Comparison of ENCODE assay signal across 21 mouse cellular contexts in genomic region chr11:103662546-103662945, GRCm38 (mm10). TPM values are rescaled to one million over a fixed set of nuclear protein-coding genes. Genes with fewer than 3 reads are reported as not detected.
DNase-seq lines count a peak whose midpoint lies in the region; TF ChIP-seq lines count a peak whose summit lies in the region.
"Had no signal": no experiment of that assay in that cellular context is flagged by ENCODE, and none has a peak within 500 bp of the region (broad histone marks: within the 10 kb centered on the region; RNA-seq: fewer than 3 reads in every experiment).

No protein-coding gene starts in this region.

- DNase-seq in layer of hippocampus, adult 11-12 months (ENCODE audit: low spot score): peak; percentile 70
- no peak for DNase-seq in layer of hippocampus, adult 9-10 months (ENCODE audit: low spot score)
- DNase-seq in layer of hippocampus, adult 2 months (ENCODE audit: low spot score in 2 of 2): peak; percentile 62 to 84
- DNase-seq in left cerebral cortex, postnatal 14 days (ENCODE audit: low spot score in 2 of 2): peak; percentile 85 to 91
- DNase-seq in right cerebral cortex, postnatal 25 days: peak; percentile 80
- DNase-seq in cerebellum, postnatal 10 days: no peak
- DNase-seq in cerebellum, adult 11-12 months: no peak
- DNase-seq in adrenal gland, postnatal 14 days: no peak
- DNase-seq: adrenal gland, adult 2 months; heart, postnatal 14 days; kidney, adult 2 months; kidney, postnatal 14 days; lung, embryonic 14.5 days; midbrain, embryonic 14.5 days had no signal

- TF ChIP-seq CTCF in layer of hippocampus, adult 2 months (conservative IDR thresholded peaks at IDR 0.05): no peak

- no peak overlapping the region for H3K4me3 ChIP-seq in layer of hippocampus, adult 2 months
- H3K4me3 ChIP-seq: embryonic facial prominence, embryonic 13.5 days; hindbrain, embryonic 15.5 days; liver, embryonic 12.5 days had no signal

- intact Hi-C loops in left cerebral cortex, postnatal 14 days (cut with DNase I): no loop called here

- H3K27ac ChIP-seq in layer of hippocampus, adult 2 months: peak overlapping the region; percentile 77
- H3K27ac ChIP-seq: embryonic facial prominence, embryonic 13.5 days; hindbrain, embryonic 15.5 days; liver, embryonic 12.5 days; macrophage had no signal

RNA-seq across cellular contexts. Expression of gene Rprml, which starts 13.2 kb away (rescaled TPM):
- total RNA-seq in layer of hippocampus, adult 2 months (2021): 100 to 1,000 TPM; 102 to 117 TPM
- 100 to 1,000 TPM; 114 to 120 TPM for total RNA-seq in left cerebral cortex, postnatal 14 days (2021)
- total RNA-seq in adrenal gland, postnatal 14 days (2021): not detected in 2 replicates
- total RNA-seq: gastrocnemius, adult 18-20 months; heart, postnatal 14 days; MEL; neutrophil, adult 5-6 weeks had no signal

RNA-seq across cellular contexts. Expression of gene Lyzl6, which starts 23.9 kb away (rescaled TPM):
- total RNA-seq in layer of hippocampus, adult 2 months (2021): not detected
- total RNA-seq in left cerebral cortex, postnatal 14 days (2021): not detected
- not detected in 2 replicates for total RNA-seq in adrenal gland, postnatal 14 days (2021)
- total RNA-seq: adrenal gland, adult 2 months; gastrocnemius, adult 18-20 months; heart, postnatal 14 days; MEL; neutrophil, adult 5-6 weeks had no signal

RNA-seq across cellular contexts. Expression of gene Gosr2, which starts 35.2 kb away (rescaled TPM):
- 10 to 100 TPM; 62.5 to 66.1 TPM for total RNA-seq in layer of hippocampus, adult 2 months (2021)
- total RNA-seq in left cerebral cortex, postnatal 14 days (2021): 10 to 100 TPM; 70.9 to 77.0 TPM
- 72.3 and 74.8 TPM in 2 replicates for total RNA-seq in adrenal gland, postnatal 14 days (2021)

RNA-seq across cellular contexts. Expression of gene Gm884, which starts 41.6 kb away (rescaled TPM):
- total RNA-seq in layer of hippocampus, adult 2 months (2021): not detected
- total RNA-seq in left cerebral cortex, postnatal 14 days (2021): under 1 TPM in 1 of 2 experiments, not detected in 1; 0.04 TPM
- not detected in 2 replicates for total RNA-seq in adrenal gland, postnatal 14 days (2021)
- total RNA-seq: adrenal gland, adult 2 months; gastrocnemius, adult 18-20 months; heart, postnatal 14 days; MEL; neutrophil, adult 5-6 weeks had no signal

Comparison
In these comparisons a context has a peak if more than half of its experiments do, and no peak if none do; other contexts are left out.
1. DNase-seq: peak in layer of hippocampus, adult 11-12 months (single experiment), layer of hippocampus, adult 2 months (2 of 2), left cerebral cortex, postnatal 14 days (2 of 2) and right cerebral cortex, postnatal 25 days (single experiment); none in layer of hippocampus, adult 9-10 months (single experiment), cerebellum, postnatal 10 days (0 of 2), cerebellum, adult 11-12 months (single experiment) and adrenal gland, postnatal 14 days (single experiment).
2. RNA of gene Rprml, which starts 13.2 kb away (total RNA-seq): 114 to 120 TPM in left cerebral cortex, postnatal 14 days and 102 to 117 TPM in layer of hippocampus, adult 2 months; not detected in adrenal gland, postnatal 14 days; every median in the first group is over 10 times any median in the second.